Mouse (Mus musculus): Measurements from ENCODE around the gene Pknox1.
"Not testable (repeated sequence)": the region's sequence is repeated elsewhere in the genome, so short reads cannot be mapped to it uniquely, and the experiment has no call there.

Pknox1 gene

GRCm38 (mm10) chr17:31598593-31598992 lies 34.1 kb downstream of the Pknox1 start:
- no peak for DNase-seq

GRCm38 (mm10) chr17:31606424-31606823 lies 41.9 kb downstream of the Pknox1 start:
- peak; percentile 17 for DNase-seq

GRCm38 (mm10) chr17:31607256-31607951 lies 42.9 kb downstream of the Pknox1 start:
- no peak for DNase-seq

GRCm38 (mm10) chr17:31609173-31609572 lies 44.6 kb downstream of the Pknox1 start:
- not testable (repeated sequence) for DNase-seq

GRCm38 (mm10) chr17:31609895-31610294 lies 45.4 kb downstream of the Pknox1 start:
- no peak for DNase-seq

GRCm38 (mm10) chr17:31613086-31613755 lies 48.7 kb downstream of the Pknox1 start:
- DNase-seq: peak; percentile 40

- no peak for DNase-seq
Measured at GRCm38 (mm10) chr17:31623101-31623500, 58.6 kb downstream of the Pknox1 start.

GRCm38 (mm10) chr17:31627961-31628360 lies 63.4 kb downstream of the Pknox1 start:
- no peak for DNase-seq

GRCm38 (mm10) chr17:31631081-31631800 lies 66.7 kb downstream of the Pknox1 start:
- DNase-seq: no peak

GRCm38 (mm10) chr17:31633007-31633406 lies 68.5 kb downstream of the Pknox1 start:
- no peak for DNase-seq

- DNase-seq: no peak
Measured at GRCm38 (mm10) chr17:31634896-31635295, 70.4 kb downstream of the Pknox1 start.

GRCm38 (mm10) chr17:31635781-31636180 lies 71.2 kb downstream of the Pknox1 start:
- no peak for DNase-seq

- no peak for DNase-seq
Measured at GRCm38 (mm10) chr17:31636277-31636941, 71.9 kb downstream of the Pknox1 start.

GRCm38 (mm10) chr17:31636942-31637811 lies 72.6 kb downstream of the Pknox1 start, which contains the start of gene Cbs:
TSS of gene Cbs (minus strand) at chr17:31637238.
- DNase-seq: peak; percentile 82

GRCm38 (mm10) chr17:31637866-31638570 lies 73.5 kb downstream of the Pknox1 start:
- DNase-seq: peak; percentile 78

GRCm38 (mm10) chr17:31639651-31640050 lies 75.1 kb downstream of the Pknox1 start:
- DNase-seq: no peak

- DNase-seq: no peak
Measured at GRCm38 (mm10) chr17:31642331-31642730, 77.8 kb downstream of the Pknox1 start.

- DNase-seq: no peak
Measured at GRCm38 (mm10) chr17:31642913-31643312, 78.4 kb downstream of the Pknox1 start.

- DNase-seq: no peak
Measured at GRCm38 (mm10) chr17:31646199-31647002, 81.9 kb downstream of the Pknox1 start.

GRCm38 (mm10) chr17:31652152-31652551 lies 87.6 kb downstream of the Pknox1 start:
- DNase-seq: peak; percentile 19

GRCm38 (mm10) chr17:31653277-31653676 lies 88.7 kb downstream of the Pknox1 start:
- DNase-seq: no peak
